Mouse (Mus musculus) erythroblast, embryonic 14.5 days (primary cell): ENCODE data around the gene Foxp1. TPM values are rescaled to one million over a fixed set of nuclear protein-coding genes. Genes with fewer than 3 reads are reported as not detected.

ENCODE experiments used
- H3K27me3 ChIP-seq: 2 replicates; pipeline ENCODE4 v1.6.1; 2012; ENCODE audit warnings: inconsistent platforms; ENCODE audit not compliant: control insufficient read depth
- H3K36me3 ChIP-seq: 2 replicates; pipeline ENCODE4 v1.6.1; 2012; ENCODE audit warnings: mild to moderate bottlenecking, inconsistent platforms; ENCODE audit not compliant: control insufficient read depth
- H3K4me1 ChIP-seq: 2 replicates; pipeline ENCODE4 v1.6.1; 2012; ENCODE audit warnings: inconsistent platforms; ENCODE audit not compliant: control insufficient read depth
- H3K4me3 ChIP-seq: replicated peaks from 2 replicates; pipeline ENCODE3; 2012; ENCODE audit warnings: moderate library complexity, mild to moderate bottlenecking, inconsistent platforms
- H3K9me3 ChIP-seq: 2 replicates; pipeline ENCODE4 v1.6.1; 2012; ENCODE audit warnings: low read length, inconsistent platforms, mixed read lengths; ENCODE audit not compliant: control insufficient read depth
- GATA1 ChIP-seq: IDR thresholded peaks from 2 replicates; pipeline ENCODE4 v1.6.1; 2012; ENCODE audit warnings: low read length, inconsistent platforms, mixed read lengths
- TAL1 ChIP-seq: IDR thresholded peaks from 3 replicates; pipeline ENCODE4 v1.6.1; 2012; ENCODE audit warnings: low read length, inconsistent platforms, mixed read lengths
- polyA plus RNA-seq: library from polyadenylated mRNA; stranded (reverse); fragments of >175 nt; gene quantifications from 2 replicates; pipeline ENCODE4 v1.2.3, GENCODE M21; 2012

Foxp1 gene
- polyA plus RNA-seq, 1 experiment: 1.7 TPM

DNA sequence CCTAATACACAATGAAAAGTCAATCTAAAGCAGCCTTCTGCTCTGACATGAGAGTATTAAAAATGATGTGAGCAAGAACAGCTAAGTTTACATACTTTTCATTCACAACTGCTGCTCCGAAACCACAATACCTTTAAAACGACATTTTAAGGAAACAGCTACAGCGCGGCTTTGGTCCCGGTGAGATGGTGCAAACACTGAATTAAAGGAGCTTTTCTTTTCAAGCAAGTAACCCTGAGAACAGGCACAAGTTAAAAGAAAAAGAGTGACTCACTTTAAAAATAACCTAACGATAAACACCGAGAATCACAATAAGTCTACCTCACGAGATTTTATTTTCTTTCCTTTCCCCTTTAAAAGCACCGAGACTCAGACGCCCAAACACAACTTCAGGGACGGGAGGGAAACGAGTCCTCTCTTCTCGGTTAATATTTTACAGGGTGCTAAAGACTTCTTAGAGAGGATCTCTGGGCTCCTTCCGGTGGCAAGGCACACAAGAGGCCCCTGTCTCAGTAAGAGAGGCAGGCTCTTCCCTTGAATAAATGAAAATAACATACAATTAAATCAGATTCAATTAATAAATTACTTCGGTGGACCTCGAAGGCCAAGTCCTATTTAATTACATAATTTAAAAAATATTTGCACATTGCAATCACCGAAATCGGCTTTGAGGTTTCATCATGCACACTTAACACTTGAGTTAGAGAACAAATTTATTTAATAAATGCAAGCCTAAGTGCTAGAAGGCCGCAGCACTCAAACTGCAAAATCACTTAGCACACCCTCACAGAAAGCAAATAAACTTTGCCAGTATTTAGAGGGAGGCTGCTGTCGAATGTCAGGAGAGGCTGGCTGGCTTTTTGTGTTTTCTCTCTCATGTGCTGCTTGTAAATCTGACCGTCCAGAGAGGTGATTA is 246.9 kb downstream of the Foxp1 start:
- TF ChIP-seq TAL1: no peak
- TF ChIP-seq GATA1: no peak
- no peaks in the 10 kb centered on the region for H3K36me3 ChIP-seq
- H3K27me3 ChIP-seq: no peaks in the 10 kb centered on the region
- H3K4me1 ChIP-seq: no peaks in the 10 kb centered on the region
- H3K9me3 ChIP-seq: no peaks in the 10 kb centered on the region
- no peak overlapping the region for H3K4me3 ChIP-seq

DNA sequence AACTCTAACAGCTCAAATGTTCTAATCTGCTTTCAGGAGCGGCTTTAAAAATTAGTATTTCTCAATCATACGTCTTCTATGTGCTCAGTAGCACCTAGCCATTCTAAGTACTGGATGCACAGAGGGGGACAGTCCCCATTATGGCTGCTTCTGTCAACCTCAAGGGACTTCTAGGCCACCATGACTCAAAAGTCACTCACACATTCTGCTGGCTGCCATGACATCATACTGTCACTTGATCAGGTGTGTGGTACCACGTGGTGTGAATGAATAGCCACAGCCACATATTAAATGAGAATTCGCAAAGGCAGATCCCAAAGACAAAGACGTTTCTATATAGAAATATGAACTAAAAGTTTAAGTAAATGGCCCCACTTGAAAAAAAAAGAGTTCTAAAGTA is 247.9 kb downstream of the Foxp1 start:
- H3K36me3 ChIP-seq: no peaks in the 10 kb centered on the region
- no peak overlapping the region for H3K4me3 ChIP-seq
- TF ChIP-seq TAL1: no peak
- TF ChIP-seq GATA1: no peak
- no peaks in the 10 kb centered on the region for H3K9me3 ChIP-seq
- no peaks in the 10 kb centered on the region for H3K4me1 ChIP-seq
- no peaks in the 10 kb centered on the region for H3K27me3 ChIP-seq

DNA sequence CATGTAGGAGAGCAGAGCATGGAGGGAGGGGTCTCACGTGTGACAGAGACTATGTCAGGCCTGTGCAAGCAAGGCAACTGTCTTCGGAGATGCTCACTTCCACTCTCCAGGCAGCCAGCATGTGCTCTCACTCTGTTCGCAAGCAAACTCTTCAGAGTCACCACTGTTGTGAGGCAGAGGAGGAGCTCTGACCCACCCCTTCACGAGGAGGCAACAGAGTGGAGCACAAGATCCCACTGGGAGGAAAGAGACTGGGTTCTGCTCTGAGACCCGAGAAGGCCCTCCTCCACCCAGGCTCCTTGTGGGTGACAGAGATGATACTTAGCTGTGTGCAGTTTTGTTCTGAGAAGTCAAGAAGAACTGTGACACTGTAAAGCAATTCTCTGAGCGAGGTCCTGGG is 248.3 kb downstream of the Foxp1 start:
- no peak overlapping the region for H3K4me3 ChIP-seq
- H3K4me1 ChIP-seq: no peaks in the 10 kb centered on the region
- no peaks in the 10 kb centered on the region for H3K9me3 ChIP-seq
- TF ChIP-seq TAL1 (no peak), GATA1 (no peak)
- no peaks in the 10 kb centered on the region for H3K27me3 ChIP-seq
- H3K36me3 ChIP-seq: no peaks in the 10 kb centered on the region

DNA sequence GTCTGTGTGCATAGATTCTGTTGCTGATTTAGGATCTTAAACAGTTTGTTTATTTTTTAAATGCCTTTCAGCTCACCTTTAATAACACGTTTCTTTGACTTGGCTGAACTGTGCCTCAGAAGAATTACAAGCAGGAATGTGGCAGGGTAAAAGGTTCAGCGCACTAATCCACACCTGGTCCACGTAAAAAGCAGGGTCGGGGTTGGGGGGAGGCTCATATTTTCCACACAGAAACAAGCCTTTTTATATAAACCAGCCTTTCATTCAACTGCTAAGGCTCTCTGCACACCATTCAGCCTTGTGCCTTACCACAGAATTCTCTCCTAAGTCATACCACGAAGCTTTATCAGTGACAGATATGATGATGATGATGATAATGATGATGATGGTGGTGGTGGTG is 249.3 kb downstream of the Foxp1 start:
- Histone ChIP-seq H3K9me3 (no peaks in the 10 kb centered on the region), H3K4me3 (no peak overlapping the region), H3K27me3 (no peaks in the 10 kb centered on the region), H3K36me3 (no peaks in the 10 kb centered on the region), H3K4me1 (no peaks in the 10 kb centered on the region)
- TF ChIP-seq TAL1: no peak
- TF ChIP-seq GATA1: no peak

DNA sequence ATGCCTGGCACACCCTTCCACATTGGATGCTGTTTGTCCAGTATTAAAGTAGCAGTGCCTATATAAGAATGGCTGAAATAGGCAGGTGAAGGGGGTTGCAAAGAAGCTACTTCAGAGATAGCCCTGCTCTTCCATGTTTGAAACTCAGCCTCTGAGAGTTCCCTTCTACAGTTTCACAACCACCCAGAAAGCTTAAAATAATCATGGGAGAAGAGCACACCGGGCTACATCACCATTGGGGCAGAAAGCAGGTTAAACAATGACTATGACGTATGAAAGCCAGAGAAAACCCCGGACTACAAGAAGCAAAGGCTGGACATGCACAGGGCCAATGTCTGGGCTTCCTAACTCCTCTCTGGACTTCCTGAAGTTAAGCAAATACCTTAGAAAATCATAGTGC is 250.3 kb downstream of the Foxp1 start:
- Histone ChIP-seq H3K4me1 (no peaks in the 10 kb centered on the region), H3K4me3 (no peak overlapping the region), H3K36me3 (no peaks in the 10 kb centered on the region), H3K27me3 (no peaks in the 10 kb centered on the region), H3K9me3 (no peaks in the 10 kb centered on the region)
- no peak for TF ChIP-seq TAL1
- TF ChIP-seq GATA1: no peak

DNA sequence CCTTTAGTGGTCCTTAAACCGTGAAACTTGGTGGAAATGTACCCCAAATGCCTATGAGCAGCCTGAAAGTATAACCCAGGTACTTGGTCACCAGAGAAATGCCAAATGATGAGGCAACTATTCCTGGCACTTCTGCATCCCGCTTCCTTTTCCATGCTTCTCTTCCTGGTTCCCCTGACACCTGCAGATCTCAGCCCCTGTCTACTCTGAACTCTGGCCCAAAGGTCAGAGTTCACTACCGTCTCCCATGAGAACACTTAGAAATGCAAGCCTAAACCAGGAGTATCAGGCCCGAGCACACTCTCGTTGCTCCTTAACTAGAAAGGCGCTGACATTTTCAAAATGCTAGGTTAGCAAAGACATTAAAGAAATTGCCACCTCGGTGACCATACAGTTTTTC is 250.8 kb downstream of the Foxp1 start:
- Histone ChIP-seq H3K36me3 (no peaks in the 10 kb centered on the region), H3K4me1 (no peaks in the 10 kb centered on the region), H3K9me3 (no peaks in the 10 kb centered on the region), H3K27me3 (no peaks in the 10 kb centered on the region), H3K4me3 (no peak overlapping the region)
- TF ChIP-seq GATA1: no peak
- no peak for TF ChIP-seq TAL1

DNA sequence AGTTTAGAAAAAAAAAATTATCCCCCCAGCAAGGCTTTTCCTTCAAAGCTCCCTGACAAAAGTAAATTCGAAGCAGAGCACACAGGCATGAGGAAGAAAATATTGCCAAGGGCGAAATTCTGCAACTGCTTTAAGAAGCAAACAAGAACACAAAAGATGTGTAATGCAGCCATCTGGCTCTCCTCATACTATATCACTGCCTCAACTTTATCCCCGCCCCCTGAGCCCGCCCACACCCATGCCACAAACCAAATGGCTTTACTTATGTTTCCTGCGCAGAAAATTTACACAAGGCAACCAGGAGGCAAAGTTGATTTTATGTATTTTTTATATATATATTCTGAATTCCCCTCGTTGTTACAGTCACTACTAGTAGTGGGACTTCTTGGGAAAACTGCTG is 252.6 kb downstream of the Foxp1 start:
- no peak overlapping the region for H3K4me3 ChIP-seq
- H3K4me1 ChIP-seq: no peaks in the 10 kb centered on the region
- H3K9me3 ChIP-seq: no peaks in the 10 kb centered on the region
- H3K27me3 ChIP-seq: no peaks in the 10 kb centered on the region
- TF ChIP-seq GATA1: no peak
- TF ChIP-seq TAL1: no peak
- H3K36me3 ChIP-seq: no peaks in the 10 kb centered on the region

DNA sequence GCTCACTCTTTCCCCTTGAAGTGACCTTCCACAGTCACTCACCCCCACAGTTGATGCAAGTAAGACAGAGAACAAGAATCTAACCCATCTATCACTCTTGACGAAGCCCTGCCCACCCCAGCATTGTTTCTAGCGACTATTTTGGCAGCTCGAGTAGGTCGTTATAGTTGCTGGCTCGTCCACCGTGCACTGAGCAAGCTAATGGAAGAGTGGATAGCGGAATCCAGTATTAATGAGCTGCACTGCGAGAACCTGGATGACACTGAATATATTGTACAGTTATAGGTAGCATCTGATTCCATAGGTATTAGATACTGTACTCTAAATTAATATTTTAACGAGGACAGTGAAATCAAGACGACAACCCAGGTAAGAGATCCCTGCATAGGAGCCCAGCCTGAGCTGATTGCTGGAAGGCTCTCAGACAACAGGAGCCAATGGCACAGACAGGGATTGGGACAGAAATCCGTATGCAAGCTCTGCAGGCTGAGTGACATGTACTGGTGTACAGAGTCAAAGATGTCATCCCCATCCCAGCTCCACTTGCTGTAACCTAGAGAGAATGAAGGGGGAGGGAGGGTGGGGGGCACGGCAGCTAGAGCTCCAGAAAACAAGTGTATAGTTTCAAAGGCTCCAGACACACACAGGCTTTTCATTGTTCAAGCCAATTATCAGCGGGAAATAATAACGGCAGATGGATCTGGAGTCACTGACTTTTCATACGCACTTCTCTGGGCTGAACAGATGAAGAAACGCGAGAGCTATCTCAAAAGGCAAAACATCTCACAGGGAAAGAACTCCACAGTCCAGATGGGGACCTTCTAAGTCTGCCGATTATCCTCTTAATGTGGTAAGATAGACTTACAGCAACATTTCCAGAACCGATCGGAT is 254.1 kb downstream of the Foxp1 start:
- Histone ChIP-seq H3K4me1 (no peaks in the 10 kb centered on the region), H3K4me3 (no peak overlapping the region), H3K36me3 (no peaks in the 10 kb centered on the region), H3K27me3 (peaks cover 11% of the 10 kb centered on the region), H3K9me3 (no peaks in the 10 kb centered on the region)
- TF ChIP-seq TAL1 (no peak), GATA1 (no peak)
